Mouse (Mus musculus): Measurements from ENCODE around the gene Psg23.
"Not testable (repeated sequence)": the region's sequence is repeated elsewhere in the genome, so short reads cannot be mapped to it uniquely, and the experiment has no call there.

DNA sequence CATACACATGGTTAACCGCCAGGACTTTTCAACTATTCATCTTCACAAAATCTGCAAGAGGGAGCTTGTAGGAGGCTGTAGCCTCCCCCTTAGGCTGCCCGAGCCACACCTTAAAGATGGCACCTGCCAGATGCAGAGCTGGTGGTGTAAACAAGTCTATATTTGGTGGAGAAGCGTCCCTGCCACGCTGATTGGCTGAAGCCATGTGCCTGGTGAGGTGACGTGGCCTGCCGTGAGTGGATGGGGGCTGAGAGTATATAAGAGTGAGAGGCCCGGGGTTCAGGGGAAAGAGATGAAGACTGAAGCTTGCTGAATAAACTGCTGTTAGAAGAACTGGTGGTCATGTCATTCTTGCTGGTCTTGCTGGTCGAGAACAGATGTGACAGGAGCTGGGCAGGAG, 10.6 kb upstream of the Psg23 start:
- not testable (repeated sequence) for TF ChIP-seq EP300, CTCF (IDR thresholded peaks at IDR 0.05; ENCODE audit: low read depth)
